15 mouse cellular contexts compared by ENCODE assay signal in the genomic region with DNA sequence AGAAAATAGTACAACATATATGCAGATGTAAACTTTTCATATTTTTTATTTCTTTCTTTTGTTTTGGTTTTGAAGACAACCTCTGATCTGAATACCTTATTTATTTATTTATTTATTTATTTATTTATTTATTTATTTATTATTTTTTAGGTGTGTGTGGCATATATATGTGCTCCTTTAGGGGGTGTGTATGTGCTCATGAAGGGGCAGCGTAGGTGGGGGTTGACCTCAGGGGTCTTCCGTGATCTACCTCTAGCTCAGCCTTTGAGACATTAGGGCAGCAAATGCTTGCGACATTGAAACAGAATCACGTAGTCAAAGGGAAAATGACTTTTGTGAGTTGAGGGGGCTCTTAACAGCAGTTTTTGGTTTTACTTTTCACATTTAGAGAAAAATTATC. TPM values are rescaled to one million over a fixed set of nuclear protein-coding genes. Genes with fewer than 3 reads are reported as not detected.
DNase-seq lines count a peak whose midpoint lies in the region; ATAC-seq and TF ChIP-seq lines count a peak whose summit lies in the region.
"Had no signal": no experiment of that assay in that cellular context is flagged by ENCODE, and none has a peak within 500 bp of the region (broad histone marks: within the 10 kb centered on the region; RNA-seq: fewer than 3 reads in every experiment).

No protein-coding gene starts in this region.

- H3K9me3 ChIP-seq in embryonic facial prominence, embryonic 11.5 days (replicated peaks; ENCODE audit: control insufficient read depth, low read length): no peaks in the 10 kb centered on the region
- no peaks in the 10 kb centered on the region for H3K9me3 ChIP-seq in embryonic facial prominence, embryonic 10.5 days
- no peaks in the 10 kb centered on the region for H3K9me3 ChIP-seq in midbrain, embryonic 11.5 days (ENCODE audit: control insufficient read depth, low read length)
- no peaks in the 10 kb centered on the region for H3K9me3 ChIP-seq in midbrain, postnatal 0 days (ENCODE audit: low read length)
- H3K9me3 ChIP-seq in hindbrain, embryonic 15.5 days: no peaks in the 10 kb centered on the region
- H3K9me3 ChIP-seq in neural tube, embryonic 13.5 days: no peaks in the 10 kb centered on the region
- H3K9me3 ChIP-seq: embryonic facial prominence, embryonic 12.5 days; heart, embryonic 15.5 days had no signal

- 88% methylated on average over 4 of the region's 4 CpGs for WGBS in embryonic facial prominence, embryonic 11.5 days
- WGBS in embryonic facial prominence, embryonic 10.5 days: 91% methylated on average over 4 of the region's 4 CpGs
- WGBS in midbrain, embryonic 11.5 days: 95% methylated on average over 4 of the region's 4 CpGs
- WGBS in midbrain, postnatal 0 days: 93% methylated on average over 4 of the region's 4 CpGs
- WGBS in hindbrain, embryonic 15.5 days: 86% methylated on average over 4 of the region's 4 CpGs
- WGBS in neural tube, embryonic 13.5 days: 94% methylated on average over 4 of the region's 4 CpGs

- no peak overlapping the region for H3K9ac ChIP-seq in embryonic facial prominence, embryonic 11.5 days (replicated peaks; ENCODE audit: low read length)
- no peak overlapping the region for H3K9ac ChIP-seq in midbrain, embryonic 11.5 days (ENCODE audit: low read length)
- no peak overlapping the region for H3K9ac ChIP-seq in midbrain, postnatal 0 days (replicated peaks; ENCODE audit: low read length, poor library complexity, severe bottlenecking)
- H3K9ac ChIP-seq in hindbrain, embryonic 15.5 days: no peak overlapping the region
- H3K9ac ChIP-seq in neural tube, embryonic 13.5 days: no peak overlapping the region
- H3K9ac ChIP-seq: embryonic facial prominence, embryonic 12.5 days; heart, embryonic 15.5 days had no signal

- no peak overlapping the region for H3K4me2 ChIP-seq in embryonic facial prominence, embryonic 11.5 days (ENCODE audit: low read depth, low read length)
- H3K4me2 ChIP-seq in midbrain, embryonic 11.5 days: no peak overlapping the region
- H3K4me2 ChIP-seq in midbrain, postnatal 0 days (ENCODE audit: low read depth, low read length, poor library complexity, severe bottlenecking): no peak overlapping the region
- H3K4me2 ChIP-seq in hindbrain, embryonic 15.5 days: no peak overlapping the region
- no peak overlapping the region for H3K4me2 ChIP-seq in neural tube, embryonic 13.5 days

- TF ChIP-seq CTCF in midbrain, postnatal 0 days (IDR thresholded peaks at IDR 0.05): no peak

- DNase-seq in embryonic facial prominence, embryonic 11.5 days (ENCODE audit: low spot score): no peak
- DNase-seq in embryonic facial prominence, embryonic 10.5 days (ENCODE audit: low spot score): no peak
- no peak for DNase-seq in midbrain, embryonic 11.5 days (ENCODE audit: low spot score, missing footprints)
- DNase-seq in midbrain, postnatal 0 days (ENCODE audit: low spot score): no peak
- DNase-seq in cerebellum, adult 9-11 months: no peak
- no peak for DNase-seq in MN1 (ENCODE audit: low spot score)
- DNase-seq: adrenal gland, adult 2 months; thymus, adult 18-20 months had no signal

- no peak overlapping the region for H3K27ac ChIP-seq in embryonic facial prominence, embryonic 11.5 days (replicated peaks; ENCODE audit: low read depth, low read length)
- no peak overlapping the region for H3K27ac ChIP-seq in embryonic facial prominence, embryonic 10.5 days (replicated peaks)
- H3K27ac ChIP-seq in midbrain, embryonic 11.5 days (ENCODE audit: low read depth, low read length): no peak overlapping the region
- H3K27ac ChIP-seq in midbrain, postnatal 0 days (ENCODE audit: low read depth, low read length): no peak overlapping the region
- H3K27ac ChIP-seq in hindbrain, embryonic 15.5 days (replicated peaks): no peak overlapping the region
- no peak overlapping the region for H3K27ac ChIP-seq in neural tube, embryonic 13.5 days (replicated peaks)
- H3K27ac ChIP-seq: embryonic facial prominence, embryonic 12.5 days; heart, embryonic 15.5 days had no signal

- H3K36me3 ChIP-seq in embryonic facial prominence, embryonic 11.5 days (replicated peaks; ENCODE audit: control insufficient read depth, insufficient read depth, low read depth, low read length): no peaks in the 10 kb centered on the region
- H3K36me3 ChIP-seq in embryonic facial prominence, embryonic 10.5 days (replicated peaks): no peaks in the 10 kb centered on the region
- no peaks in the 10 kb centered on the region for H3K36me3 ChIP-seq in midbrain, embryonic 11.5 days (ENCODE audit: control insufficient read depth, insufficient read depth, low read length)
- no peaks in the 10 kb centered on the region for H3K36me3 ChIP-seq in midbrain, postnatal 0 days (ENCODE audit: insufficient read depth, low read length)
- H3K36me3 ChIP-seq in hindbrain, embryonic 15.5 days: no peaks in the 10 kb centered on the region
- no peaks in the 10 kb centered on the region for H3K36me3 ChIP-seq in neural tube, embryonic 13.5 days
- H3K36me3 ChIP-seq: embryonic facial prominence, embryonic 12.5 days; heart, embryonic 15.5 days had no signal

- no peaks in the 10 kb centered on the region for H3K27me3 ChIP-seq in embryonic facial prominence, embryonic 11.5 days (ENCODE audit: control insufficient read depth, insufficient read depth, low read length)
- no peaks in the 10 kb centered on the region for H3K27me3 ChIP-seq in embryonic facial prominence, embryonic 10.5 days (replicated peaks; ENCODE audit: low read depth, poor library complexity, severe bottlenecking)
- 0 out of 2 replicates have a peak, but pooled peaks cover 2% of the 10 kb centered on the region for H3K27me3 ChIP-seq in midbrain, embryonic 11.5 days (ENCODE audit: control insufficient read depth, insufficient read depth, low read length)
- no peaks in the 10 kb centered on the region for H3K27me3 ChIP-seq in midbrain, postnatal 0 days (ENCODE audit: insufficient read depth, low read length)
- H3K27me3 ChIP-seq in hindbrain, embryonic 15.5 days: no peaks in the 10 kb centered on the region
- H3K27me3 ChIP-seq in neural tube, embryonic 13.5 days: no peaks in the 10 kb centered on the region; the same call in 1 of the 2 replicates
- H3K27me3 ChIP-seq: embryonic facial prominence, embryonic 12.5 days; heart, embryonic 15.5 days had no signal

- ATAC-seq in embryonic facial prominence, embryonic 11.5 days (replicated peaks; ENCODE audit: insufficient number of reproducible peaks, low FRiP score, low TSS enrichment, low read depth): 0 out of 2 replicates have a peak, but pooled peaks have one; percentile 32
- ATAC-seq in midbrain, embryonic 11.5 days (ENCODE audit: low FRiP score): peak; percentile 38; the same call in 1 of the 2 replicates
- no peak; the same call in 1 of the 2 replicates for ATAC-seq in midbrain, postnatal 0 days (ENCODE audit: low FRiP score)
- ATAC-seq in hindbrain, embryonic 15.5 days (ENCODE audit: low FRiP score, low read depth): 0 out of 2 replicates have a peak, but pooled peaks have one; percentile 40
- ATAC-seq in neural tube, embryonic 13.5 days (ENCODE audit: low read depth): peak; percentile 28; the same call in 1 of the 2 replicates

- H3K4me1 ChIP-seq in embryonic facial prominence, embryonic 11.5 days (ENCODE audit: control insufficient read depth, insufficient read depth, low read length): no peaks in the 10 kb centered on the region
- H3K4me1 ChIP-seq in embryonic facial prominence, embryonic 10.5 days: peaks cover 10% of the 10 kb centered on the region; the same call in 1 of the 2 replicates
- H3K4me1 ChIP-seq in midbrain, embryonic 11.5 days (ENCODE audit: control insufficient read depth, insufficient read depth, low read length): peaks cover 13% of the 10 kb centered on the region
- peaks cover 5% of the 10 kb centered on the region; the same call in 1 of the 2 replicates for H3K4me1 ChIP-seq in midbrain, postnatal 0 days (ENCODE audit: insufficient read depth, low read length)
- H3K4me1 ChIP-seq in hindbrain, embryonic 15.5 days (replicated peaks): peaks cover 25% of the 10 kb centered on the region
- H3K4me1 ChIP-seq in neural tube, embryonic 13.5 days (replicated peaks): peaks cover 28% of the 10 kb centered on the region
- H3K4me1 ChIP-seq: embryonic facial prominence, embryonic 12.5 days had no signal

- no peak overlapping the region for H3K4me3 ChIP-seq in embryonic facial prominence, embryonic 11.5 days (ENCODE audit: low read depth, low read length)
- H3K4me3 ChIP-seq in embryonic facial prominence, embryonic 10.5 days: no peak overlapping the region
- no peak overlapping the region for H3K4me3 ChIP-seq in midbrain, embryonic 11.5 days (ENCODE audit: low read depth, low read length)
- H3K4me3 ChIP-seq in midbrain, postnatal 0 days (ENCODE audit: low read depth, low read length): no peak overlapping the region
- no peak overlapping the region for H3K4me3 ChIP-seq in hindbrain, embryonic 15.5 days
- H3K4me3 ChIP-seq in neural tube, embryonic 13.5 days: no peak overlapping the region
- H3K4me3 ChIP-seq: embryonic facial prominence, embryonic 12.5 days; heart, embryonic 15.5 days had no signal

RNA-seq across cellular contexts. Expression of gene Scn3a, which starts 0.5 kb away (rescaled TPM):
- polyA plus RNA-seq in embryonic facial prominence, embryonic 11.5 days (2014; fragmentation: Nextera tagmentation; extraction: Ambion mirVana): 5.6 and 6.9 TPM in 2 replicates
- 3.9 and 4.7 TPM in 2 replicates for polyA plus RNA-seq in embryonic facial prominence, embryonic 10.5 days (2016; fragmentation: Nextera tagmentation; extraction: Ambion mirVana)
- polyA plus RNA-seq in midbrain, embryonic 11.5 days (2014; fragmentation: Nextera tagmentation; extraction: Ambion mirVana): 24.8 and 30.0 TPM in 2 replicates
- 97.5 and 128 TPM in 2 replicates for total RNA-seq in midbrain, postnatal 0 days (2014; rRNA removed)
- 47.4 and 51.7 TPM in 2 replicates for polyA plus RNA-seq in midbrain, postnatal 0 days (2015; fragmentation: Nextera tagmentation; extraction: Ambion mirVana)
- 46.9 and 47.7 TPM in 2 replicates for polyA plus RNA-seq in hindbrain, embryonic 15.5 days (2015; fragmentation: Nextera tagmentation; extraction: Ambion mirVana)
- 39.9 and 50.6 TPM in 2 replicates for polyA plus RNA-seq in neural tube, embryonic 13.5 days (2015; fragmentation: Nextera tagmentation; extraction: Ambion mirVana)
- total RNA-seq: granulocyte monocyte progenitor cell, adult 5-6 weeks; hematopoietic stem cell, adult 5-6 weeks; MEL had no signal

RNA-seq across cellular contexts. Expression of gene Scn2a, which starts 52.6 kb away (rescaled TPM):
- 5.5 and 5.8 TPM in 2 replicates for polyA plus RNA-seq in embryonic facial prominence, embryonic 11.5 days (2014; fragmentation: Nextera tagmentation; extraction: Ambion mirVana)
- 1.8 and 2.5 TPM in 2 replicates for polyA plus RNA-seq in embryonic facial prominence, embryonic 10.5 days (2016; fragmentation: Nextera tagmentation; extraction: Ambion mirVana)
- polyA plus RNA-seq in midbrain, embryonic 11.5 days (2014; fragmentation: Nextera tagmentation; extraction: Ambion mirVana): 8.9 and 9.5 TPM in 2 replicates
- total RNA-seq in midbrain, postnatal 0 days (2014; rRNA removed): 105 and 143 TPM in 2 replicates
- polyA plus RNA-seq in midbrain, postnatal 0 days (2015; fragmentation: Nextera tagmentation; extraction: Ambion mirVana): 58.8 and 65.6 TPM in 2 replicates
- polyA plus RNA-seq in hindbrain, embryonic 15.5 days (2015; fragmentation: Nextera tagmentation; extraction: Ambion mirVana): 44.2 and 45.7 TPM in 2 replicates
- 30.5 and 33.5 TPM in 2 replicates for polyA plus RNA-seq in neural tube, embryonic 13.5 days (2015; fragmentation: Nextera tagmentation; extraction: Ambion mirVana)
- total RNA-seq: granulocyte monocyte progenitor cell, adult 5-6 weeks; MEL had no signal
